Mouse (Mus musculus) cerebellum, postnatal 25 days (tissue): ENCODE measurements around the gene Cpne4.

Source experiments
- DNase-seq, 2 experiments: peaks; one replicate each; pipeline ENCODE4 v3.0.0; 2021; ENCODE audit warnings: mixed read lengths in 2 of 2

The Cpne4 gene

DNA sequence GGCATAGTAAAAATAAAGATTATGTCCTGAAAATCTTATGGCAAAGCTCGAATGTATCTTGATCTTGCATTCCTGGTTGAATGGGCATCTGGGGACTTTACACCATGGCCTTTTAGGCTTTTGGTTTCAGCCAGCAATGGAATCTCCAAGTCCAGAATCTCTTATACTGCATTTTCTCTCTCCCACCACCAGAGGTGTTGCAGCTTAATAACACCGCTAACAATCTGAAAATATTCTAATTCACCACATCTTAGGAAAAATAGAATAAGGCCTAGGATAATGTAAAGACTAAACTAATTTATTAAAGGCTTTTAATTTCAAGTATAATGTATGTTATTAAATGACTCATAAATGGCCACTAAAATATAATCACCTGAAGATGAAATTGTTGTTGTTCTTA lies 503.2 kb downstream of the Cpne4 start:
- no peak for DNase-seq

DNA sequence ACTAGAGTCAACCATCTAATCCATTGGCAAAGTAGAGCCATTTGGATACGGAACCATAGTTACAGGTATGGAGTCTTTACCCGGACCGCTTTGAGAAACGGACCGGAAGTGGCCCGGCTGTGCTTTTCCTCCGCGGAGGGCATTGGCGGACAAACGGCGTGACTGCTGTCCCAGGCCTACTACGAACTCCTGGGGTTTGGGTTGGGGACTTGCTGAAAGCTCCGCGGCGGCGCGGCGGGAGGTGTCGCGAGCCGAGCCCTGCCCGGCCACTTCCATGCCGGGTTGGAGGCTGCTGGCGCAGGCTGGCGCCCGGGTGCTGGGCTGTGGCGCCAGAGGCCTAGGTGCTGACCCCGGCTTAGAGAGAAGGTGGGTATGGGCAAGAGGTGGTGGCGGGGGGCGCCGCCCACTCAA lies 506.1 kb downstream of the Cpne4 start, which contains the start of gene Mrpl3:
Gene Mrpl3 (plus strand): TSS at position 93 of the 411 bp plus-strand sequence.
- DNase-seq: peak; percentile 91

DNA sequence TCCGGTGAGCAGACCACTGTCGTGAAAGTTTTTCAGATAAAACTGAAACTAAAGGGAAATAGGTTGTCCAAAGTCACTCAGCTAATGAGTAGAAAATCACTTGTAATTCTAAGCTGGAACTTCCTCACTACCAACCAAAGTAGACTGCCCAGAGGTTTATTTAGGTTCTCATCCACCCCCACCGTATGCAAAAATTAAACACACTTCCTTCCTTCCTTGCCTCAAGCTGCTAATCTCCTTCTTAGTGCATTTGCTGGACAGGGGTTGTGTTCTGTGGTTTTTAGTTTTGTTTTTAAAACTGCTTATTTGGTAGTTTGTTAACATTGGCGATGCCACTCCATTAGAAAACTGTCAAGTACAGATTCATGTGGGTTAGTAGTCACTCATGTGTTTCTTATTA lies 506.7 kb downstream of the Cpne4 start:
- no peak for DNase-seq

GRCm38 (mm10) chr9:105069106-105069505 lies 522.0 kb downstream of the Cpne4 start:
- DNase-seq: no peak

- DNase-seq: no peak
Observed at GRCm38 (mm10) chr9:105072991-105073748, 526.1 kb downstream of the Cpne4 start.

DNA sequence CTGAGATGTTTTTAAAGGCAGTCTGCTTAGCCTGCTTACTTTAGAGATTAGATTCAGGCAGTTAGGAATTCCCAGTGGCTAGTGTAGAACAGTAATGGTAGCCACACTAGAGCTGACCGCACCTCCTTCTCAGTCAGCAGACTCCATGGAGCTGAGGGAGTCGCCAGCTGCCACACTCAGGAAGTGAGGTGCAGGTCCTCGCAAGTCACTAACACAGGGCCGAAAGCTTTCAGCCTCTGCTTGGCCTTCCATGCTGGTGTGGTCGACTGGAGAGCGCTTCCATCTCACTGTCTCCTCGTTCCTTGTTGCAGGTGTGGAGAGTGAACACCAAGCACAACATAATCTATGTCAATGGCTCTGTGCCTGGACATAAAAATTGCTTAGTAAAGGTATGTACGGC lies 527.8 kb downstream of the Cpne4 start:
- no peak for DNase-seq

DNA sequence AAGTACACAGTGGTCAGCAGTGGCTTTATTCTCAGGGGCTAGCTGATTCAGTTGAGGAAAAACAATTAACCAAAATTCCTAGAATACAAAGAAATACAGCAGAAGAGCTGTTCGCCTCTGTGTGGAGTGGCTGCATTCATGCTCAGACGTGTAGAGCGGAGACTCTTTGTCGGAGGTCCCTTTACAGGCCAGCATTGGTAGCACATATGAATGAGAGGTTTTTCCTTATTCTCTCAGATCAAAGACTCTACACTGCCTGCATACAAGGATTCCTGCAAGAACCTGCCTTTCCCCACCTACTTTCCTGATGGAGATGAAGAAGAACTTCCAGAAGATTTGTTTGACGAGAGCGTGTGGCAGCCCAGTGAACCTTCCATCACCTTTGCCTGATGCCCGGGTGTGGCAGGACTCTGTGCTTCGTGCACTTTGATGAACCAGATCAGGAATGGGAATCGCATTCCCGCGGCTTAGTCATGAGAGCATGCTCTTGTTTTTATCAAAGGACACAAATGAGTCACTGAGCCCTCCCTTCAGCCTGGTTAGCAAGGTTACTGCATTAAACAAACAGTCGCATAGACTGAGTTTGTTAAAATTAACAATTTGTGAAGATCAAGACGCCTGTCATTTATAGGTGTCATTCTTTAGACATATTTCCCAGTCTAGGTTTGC lies 529.8 kb downstream of the Cpne4 start:
- no peak for DNase-seq

- no peak for DNase-seq
Observed at GRCm38 (mm10) chr9:105078460-105078859, 531.4 kb downstream of the Cpne4 start.

DNA sequence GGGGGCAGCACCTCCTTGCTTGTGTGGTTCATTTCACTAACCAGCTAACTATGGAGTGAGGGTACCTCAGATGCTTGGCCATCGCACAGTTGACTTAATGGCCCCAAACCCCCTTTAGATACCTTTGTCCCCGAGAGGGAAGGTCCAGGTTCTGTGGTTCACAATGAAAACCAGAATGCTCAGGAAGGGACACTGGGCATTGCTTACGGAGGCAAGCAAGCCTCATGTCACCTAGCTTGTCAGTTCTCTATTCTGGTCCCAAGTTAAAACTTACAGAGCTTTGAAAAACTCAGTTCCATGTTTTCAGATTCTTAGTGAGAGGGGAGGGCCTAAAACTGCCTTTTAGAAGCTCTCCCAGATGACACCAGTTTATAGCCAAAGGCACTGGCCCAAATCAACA lies 533.2 kb downstream of the Cpne4 start:
- DNase-seq: no peak
